Mouse (Mus musculus) CD4-positive, CD25-positive, alpha-beta regulatory T cell, adult 4 months (primary cell): Measurements from ENCODE around the gene Gpc6. TPM values are rescaled to one million over a fixed set of nuclear protein-coding genes. Genes with fewer than 3 reads are reported as not detected.

Experiments used
- ATAC-seq: one replicate; pipeline ENCODE4 v1.8.0; 2017
- polyA plus RNA-seq, 2 experiments: library from polyadenylated mRNA; unstranded; fragments of 100-300 nt; shearing (Covaris generic); gene quantifications; one replicate each; pipeline ENCODE4 v1.2.1; 2017

The Gpc6 gene
- polyA plus RNA-seq, 2 experiments from 2014 or later: 0.15 TPM; not detected in 1

- no peak for ATAC-seq
Measured at GRCm38 (mm10) chr14:117939471-117939870, 1014.4 kb downstream of the Gpc6 start.

GRCm38 (mm10) chr14:117945920-117946503, 1020.9 kb downstream of the Gpc6 start:
- no peak for ATAC-seq

- ATAC-seq: no peak
Measured at GRCm38 (mm10) chr14:117951265-117951664, 1026.2 kb downstream of the Gpc6 start.

GRCm38 (mm10) chr14:117951686-117952085, 1026.6 kb downstream of the Gpc6 start:
- ATAC-seq: no peak

- ATAC-seq: no peak
Measured at GRCm38 (mm10) chr14:117956051-117956450, 1030.9 kb downstream of the Gpc6 start.

GRCm38 (mm10) chr14:117958389-117958788, 1033.3 kb downstream of the Gpc6 start:
- ATAC-seq: no peak

- no peak for ATAC-seq
Measured at GRCm38 (mm10) chr14:117961267-117961666, 1036.2 kb downstream of the Gpc6 start.

GRCm38 (mm10) chr14:117961844-117962243, 1036.7 kb downstream of the Gpc6 start:
- no peak for ATAC-seq

- no peak for ATAC-seq
Measured at GRCm38 (mm10) chr14:117962453-117962852, 1037.3 kb downstream of the Gpc6 start.

- ATAC-seq: no peak
Measured at GRCm38 (mm10) chr14:117972576-117972975, 1047.5 kb downstream of the Gpc6 start.

GRCm38 (mm10) chr14:117981532-117981931, 1056.4 kb downstream of the Gpc6 start:
- no peak for ATAC-seq

GRCm38 (mm10) chr14:117988444-117988843, 1063.3 kb downstream of the Gpc6 start:
- no peak for ATAC-seq

GRCm38 (mm10) chr14:117990203-117990602, 1065.1 kb downstream of the Gpc6 start:
- no peak for ATAC-seq

- ATAC-seq: no peak
Measured at GRCm38 (mm10) chr14:117992600-117993256, 1067.6 kb downstream of the Gpc6 start.

- ATAC-seq: no peak
Measured at GRCm38 (mm10) chr14:117993845-117994244, 1068.7 kb downstream of the Gpc6 start.

GRCm38 (mm10) chr14:118004434-118004833, 1079.3 kb downstream of the Gpc6 start:
- ATAC-seq: no peak

GRCm38 (mm10) chr14:118005697-118006096, 1080.6 kb downstream of the Gpc6 start:
- no peak for ATAC-seq

GRCm38 (mm10) chr14:118009541-118009940, 1084.4 kb downstream of the Gpc6 start:
- no peak for ATAC-seq

- no peak for ATAC-seq
Measured at GRCm38 (mm10) chr14:118013237-118013636, 1088.1 kb downstream of the Gpc6 start.

GRCm38 (mm10) chr14:118019314-118019713, 1094.2 kb downstream of the Gpc6 start:
- no peak for ATAC-seq

GRCm38 (mm10) chr14:118021867-118022543, 1096.9 kb downstream of the Gpc6 start:
- ATAC-seq: no peak
